Mouse (Mus musculus) gastrocnemius, postnatal 25 days (tissue): ENCODE measurements around the gene Clec16a. TPM values are rescaled to one million over a fixed set of nuclear protein-coding genes. Genes with fewer than 3 reads are reported as not detected.
A peak's percentile ranks its signal among the peaks of the same experiment; 100 is the strongest.

Experiments used
- DNase-seq: peaks from one replicate; pipeline ENCODE4 v3.0.0; 2022
- total RNA-seq, 2 experiments: library from RNA; stranded (reverse); gene quantifications; 1 replicate in 1 of 2; 2 replicates in 1 of 2; pipeline ENCODE4 v1.2.3; 2021

Clec16a gene
- total RNA-seq, 2 experiments from 2014 or later = 51.2 to 62.2 TPM

GRCm38 (mm10) chr16:10534567-10534966 lies 10.6 kb upstream of the Clec16a start:
- peak; percentile 79 for DNase-seq

GRCm38 (mm10) chr16:10536323-10536722 lies 8.8 kb upstream of the Clec16a start:
- DNase-seq = no peak

- DNase-seq = no peak
Observed at GRCm38 (mm10) chr16:10536961-10537360, 8.2 kb upstream of the Clec16a start.

- DNase-seq = no peak
Observed at GRCm38 (mm10) chr16:10540763-10541597, 4.2 kb upstream of the Clec16a start.

- DNase-seq = peak; percentile 27
Observed at GRCm38 (mm10) chr16:10541598-10541930, 3.6 kb upstream of the Clec16a start.

DNA sequence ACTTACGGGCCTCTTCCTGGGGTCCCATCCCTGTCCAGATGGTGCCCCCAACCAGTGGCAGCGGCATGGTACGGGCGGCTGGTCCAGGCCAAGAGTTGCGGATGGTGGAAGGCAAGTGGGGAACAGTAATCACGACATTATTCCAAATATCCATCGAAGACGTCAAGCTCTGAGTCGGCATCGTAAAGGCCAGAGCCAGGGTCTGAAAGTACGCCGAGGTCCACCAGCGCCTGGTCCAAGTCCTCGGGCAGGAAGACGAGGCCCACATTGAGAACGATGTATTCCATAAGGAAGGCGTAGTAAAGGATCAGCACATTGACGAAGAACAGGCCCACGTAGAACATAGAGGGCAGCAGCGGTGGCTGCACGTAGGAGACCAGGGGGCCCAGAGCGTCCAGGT lies 2.9 kb upstream of the Clec16a start:
- no peak for DNase-seq

GRCm38 (mm10) chr16:10542698-10543365 lies 2.3 kb upstream of the Clec16a start, which contains the start of gene Dexi:
TSS of gene Dexi (minus strand) at chr16:10543054.
- peak; percentile 96 for DNase-seq

DNA sequence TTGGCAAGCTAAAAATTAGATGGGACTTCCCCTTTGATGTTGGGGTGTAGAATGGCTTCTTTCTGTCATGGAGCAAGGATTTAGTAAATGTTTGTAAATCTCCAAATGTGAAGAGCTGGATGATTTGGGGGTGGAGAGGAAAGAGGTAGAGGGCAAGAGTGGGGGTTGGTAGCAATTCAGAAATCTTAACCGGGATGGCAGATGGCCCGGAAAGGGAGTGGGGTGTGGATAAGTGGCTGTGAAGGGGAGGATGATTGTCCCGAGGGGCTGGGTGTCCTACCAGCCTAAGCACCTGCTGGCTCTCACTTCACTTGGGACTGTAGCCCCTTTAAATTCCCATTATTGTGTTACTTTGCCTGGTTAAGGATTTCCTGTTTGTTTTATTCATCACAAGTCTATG lies 1.7 kb downstream of the Clec16a start:
- DNase-seq = no peak

GRCm38 (mm10) chr16:10548938-10549337 lies 3.8 kb downstream of the Clec16a start:
- no peak for DNase-seq

DNA sequence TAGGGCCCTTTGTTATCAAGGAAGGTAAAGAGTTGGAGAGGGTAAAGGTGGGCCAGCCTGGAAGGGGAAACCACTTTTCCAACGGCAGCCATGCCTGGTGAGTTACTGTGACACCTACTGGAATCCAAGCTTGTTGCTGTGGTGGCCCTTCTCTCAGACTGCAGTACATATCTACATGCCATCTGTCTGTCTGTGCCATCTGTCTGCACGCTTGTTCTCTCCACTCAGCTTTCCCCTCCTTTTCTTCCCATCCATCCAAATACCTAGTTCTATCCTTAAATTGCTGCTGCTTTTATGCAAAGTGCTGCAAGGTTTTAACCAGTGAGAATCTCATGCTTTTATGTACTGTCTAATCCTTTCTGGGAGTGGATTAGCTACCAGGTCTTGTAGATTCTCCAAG lies 4.5 kb downstream of the Clec16a start:
- DNase-seq = no peak

- no peak for DNase-seq
Observed at GRCm38 (mm10) chr16:10551592-10551991, 6.5 kb downstream of the Clec16a start.

DNA sequence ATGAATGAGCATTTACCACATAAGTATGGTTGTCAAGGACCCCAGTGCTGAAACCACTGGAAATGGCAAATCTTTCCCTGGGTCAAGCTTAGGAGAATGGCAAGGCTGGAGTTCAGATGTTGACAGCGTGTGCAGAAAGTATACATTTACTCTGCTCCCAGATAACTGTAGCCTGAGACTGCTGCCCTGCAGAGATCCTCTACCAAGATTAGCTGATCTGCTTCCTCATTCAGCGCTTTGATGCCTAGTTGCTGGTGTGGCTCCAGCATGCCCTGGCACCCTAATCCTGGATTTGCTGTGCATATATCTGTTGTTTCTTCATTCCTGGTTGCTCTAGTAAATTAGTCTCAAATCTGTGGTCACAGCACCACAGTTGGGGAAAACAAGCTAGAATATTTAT lies 8.7 kb downstream of the Clec16a start:
- no peak for DNase-seq

DNA sequence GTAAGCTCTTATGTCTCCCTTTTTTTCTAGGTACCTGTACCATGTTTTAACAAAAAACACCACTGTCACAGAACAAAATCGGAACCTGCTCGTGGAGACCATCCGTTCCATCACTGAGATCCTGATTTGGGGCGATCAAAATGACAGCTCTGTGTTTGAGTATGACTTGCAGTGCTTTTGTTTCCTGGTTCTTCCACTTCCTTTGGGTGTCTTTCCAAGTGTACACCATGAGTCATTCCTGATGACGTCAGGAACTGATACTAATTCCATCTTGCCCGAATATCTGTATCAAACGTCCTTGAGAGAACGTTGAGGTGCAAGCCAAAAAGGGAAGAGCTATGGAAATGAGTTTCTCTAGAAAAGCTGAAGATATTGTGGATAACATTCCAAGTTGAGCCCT lies 14.9 kb downstream of the Clec16a start:
- no peak for DNase-seq

GRCm38 (mm10) chr16:10565278-10565885 lies 20.2 kb downstream of the Clec16a start:
- DNase-seq = peak; percentile 57

DNA sequence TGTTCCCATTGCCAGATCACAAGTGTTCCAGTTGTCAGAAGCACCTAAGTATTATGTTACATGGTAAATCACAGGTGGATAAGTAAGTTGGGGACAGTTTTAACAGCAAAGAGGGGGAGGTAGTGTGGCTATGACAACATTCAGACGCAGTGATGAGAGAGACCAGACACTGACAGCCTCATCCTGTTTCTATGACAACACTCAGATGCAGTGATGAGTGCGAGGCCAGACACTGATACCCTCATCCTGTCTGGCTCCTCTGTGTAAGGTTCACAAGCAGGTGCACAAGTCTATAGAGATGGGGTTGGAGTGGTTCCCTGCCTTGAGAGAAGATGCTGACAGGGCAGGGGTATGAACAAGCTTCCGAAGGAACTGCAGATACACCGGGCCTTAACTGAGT lies 22.0 kb downstream of the Clec16a start:
- DNase-seq = no peak

GRCm38 (mm10) chr16:10569809-10570395 lies 24.8 kb downstream of the Clec16a start:
- no peak for DNase-seq

- peak; percentile 29 for DNase-seq
Observed at GRCm38 (mm10) chr16:10570708-10571107, 25.6 kb downstream of the Clec16a start.

GRCm38 (mm10) chr16:10571820-10572219 lies 26.7 kb downstream of the Clec16a start:
- DNase-seq = no peak

DNA sequence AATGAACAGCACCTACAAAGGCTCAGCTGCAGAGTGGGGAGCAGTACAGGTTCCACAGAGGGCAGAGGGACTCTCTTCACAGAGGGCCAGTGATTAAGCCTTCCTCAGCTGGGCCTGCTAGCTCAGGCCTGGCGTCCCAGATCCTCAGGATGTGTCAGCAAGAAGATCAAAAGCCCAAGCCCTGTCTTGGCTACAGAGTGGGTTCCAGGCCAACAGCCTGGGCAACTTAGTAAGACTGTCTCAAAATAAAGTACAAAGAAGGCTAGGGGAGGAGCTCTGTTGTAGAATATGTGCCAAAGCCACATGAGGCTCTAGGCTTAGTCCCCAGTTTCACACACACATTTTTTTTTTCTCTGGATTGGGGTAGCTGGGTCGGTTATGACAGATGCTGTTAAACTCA lies 29.8 kb downstream of the Clec16a start:
- DNase-seq = peak; percentile 43

GRCm38 (mm10) chr16:10575915-10576314 lies 30.8 kb downstream of the Clec16a start:
- no peak for DNase-seq

DNA sequence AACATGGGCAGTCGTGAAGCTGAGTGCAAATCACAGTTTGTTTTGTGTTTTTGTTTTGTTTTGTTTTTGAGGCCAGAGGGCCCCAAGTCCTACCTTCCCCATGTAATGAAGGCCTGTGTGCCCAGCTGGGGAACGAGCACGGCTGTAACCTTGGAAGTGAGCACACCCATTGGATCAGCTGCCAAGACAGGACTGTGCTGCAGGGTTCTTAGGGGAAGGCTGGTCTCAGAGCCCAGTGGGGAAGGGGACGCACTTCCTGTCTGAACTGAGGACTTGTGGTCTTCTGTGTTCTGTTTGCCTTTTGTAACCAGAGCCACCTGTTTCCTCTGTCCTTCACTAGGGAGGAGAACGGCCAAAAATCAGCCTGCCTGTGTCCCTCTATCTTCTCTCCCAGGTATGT lies 32.4 kb downstream of the Clec16a start:
- DNase-seq = no peak

GRCm38 (mm10) chr16:10578376-10578775 lies 33.2 kb downstream of the Clec16a start:
- DNase-seq = no peak
